ENCODE assay signal across 8 mouse cellular contexts in genomic region chr1:84934151-84934502, GRCm38 (mm10). TPM values are rescaled to one million over a fixed set of nuclear protein-coding genes. Genes with fewer than 3 reads are reported as not detected.
DNase-seq lines count a peak whose midpoint lies in the region; ATAC-seq and TF ChIP-seq lines count a peak whose summit lies in the region.

No protein-coding gene starts in this region.

- no peak for DNase-seq in cerebellum, adult 2 months
- no peak for DNase-seq in cerebellum, adult 11 months
- DNase-seq in lung, postnatal 0 days (ENCODE audit: low spot score) = no peak
- no peak for DNase-seq in lung, postnatal 14 days
- peak; percentile 39 for DNase-seq in hindlimb bud, embryonic 11.5 days (ENCODE audit: extremely low spot score, low read depth, low spot score)
- DNase-seq in natural killer cell, adult 2 months (ENCODE audit: low spot score in 2 of 2) = no peak
- DNase-seq in gastrocnemius, postnatal 4 days (ENCODE audit: low spot score in 2 of 2) = no peak

- peak overlapping the region; percentile 69 for H3K4me3 ChIP-seq in cerebellum, adult 2 months (replicated peaks; ENCODE audit: insufficient read depth, low read depth, low read length)
- H3K4me3 ChIP-seq in lung, postnatal 0 days (ENCODE audit: low read depth, low read length) = peak overlapping the region; percentile 34
- peak overlapping the region; percentile 54 for H3K4me3 ChIP-seq in neural tube, embryonic 12.5 days

- no peaks in the 10 kb centered on the region for H3K27me3 ChIP-seq in cerebellum, adult 2 months (ENCODE audit: control insufficient read depth, insufficient read depth, low read length)
- H3K27me3 ChIP-seq in lung, postnatal 0 days (replicated peaks; ENCODE audit: insufficient read depth, low read length) = 0 out of 2 replicates have a peak, but pooled peaks cover 11% of the 10 kb centered on the region
- H3K27me3 ChIP-seq in neural tube, embryonic 12.5 days (replicated peaks) = no peaks in the 10 kb centered on the region; the same call in 1 of the 2 replicates

- H3K9me3 ChIP-seq in lung, postnatal 0 days (ENCODE audit: low read length) = no peaks in the 10 kb centered on the region
- no peaks in the 10 kb centered on the region for H3K9me3 ChIP-seq in neural tube, embryonic 12.5 days

- no peak for TF ChIP-seq CTCF in cerebellum, adult 2 months (IDR thresholded peaks at IDR 0.05; ENCODE audit: borderline replicate concordance, insufficient read depth, low read depth, low read length)
- TF ChIP-seq CTCF in lung, postnatal 0 days (IDR thresholded peaks at IDR 0.05) = no peak

- no peak for ATAC-seq in lung, postnatal 0 days
- ATAC-seq in neural tube, embryonic 12.5 days (ENCODE audit: low FRiP score, low read depth) = peak; percentile 26

- 0% methylated on average over 12 of the region's 12 CpGs for WGBS in cerebellum, adult 2 months
- 3% methylated on average over 12 of the region's 12 CpGs for WGBS in lung, postnatal 0 days
- WGBS in neural tube, embryonic 12.5 days = under 1% methylated on average over 12 of the region's 12 CpGs

- peak overlapping the region; percentile 58 for H3K4me2 ChIP-seq in lung, postnatal 0 days (replicated peaks; ENCODE audit: low read depth, low read length)
- H3K4me2 ChIP-seq in neural tube, embryonic 12.5 days (replicated peaks) = peak overlapping the region; percentile 83

- TF ChIP-seq EP300 in lung, postnatal 0 days (IDR thresholded peaks at IDR 0.05) = no peak

- peaks cover 5% of the 10 kb centered on the region; the same call in 1 of the 2 replicates for H3K4me1 ChIP-seq in cerebellum, adult 2 months (ENCODE audit: control insufficient read depth, insufficient read depth, low read length)
- 0 out of 2 replicates have a peak, but pooled peaks cover 5% of the 10 kb centered on the region for H3K4me1 ChIP-seq in lung, postnatal 0 days (ENCODE audit: insufficient read depth, low read depth, low read length)
- no peaks in the 10 kb centered on the region for H3K4me1 ChIP-seq in neural tube, embryonic 12.5 days

- H3K27ac ChIP-seq in cerebellum, adult 2 months (ENCODE audit: insufficient read depth, low read length) = peak overlapping the region; percentile 43
- no peak overlapping the region for H3K27ac ChIP-seq in lung, postnatal 0 days (ENCODE audit: low read length)
- H3K27ac ChIP-seq in neural tube, embryonic 12.5 days = peak overlapping the region; percentile 77; the same call in 1 of the 2 replicates

- no peak for TF ChIP-seq POLR2A in cerebellum, adult 2 months (IDR thresholded peaks at IDR 0.05; ENCODE audit: borderline replicate concordance, insufficient read depth, low read length)

- H3K9ac ChIP-seq in lung, postnatal 0 days (replicated peaks; ENCODE audit: low read depth) = no peak overlapping the region
- H3K9ac ChIP-seq in neural tube, embryonic 12.5 days = peak overlapping the region; percentile 74

- H3K36me3 ChIP-seq in lung, postnatal 0 days (ENCODE audit: insufficient read depth, low read length) = no peaks in the 10 kb centered on the region
- H3K36me3 ChIP-seq in neural tube, embryonic 12.5 days = 0 out of 2 replicates have a peak, but pooled peaks cover 2% of the 10 kb centered on the region

RNA-seq across cellular contexts. Expression of gene Slc16a14, which starts 0.8 kb away (rescaled TPM):
- 4.9 and 5.0 TPM in 2 replicates for polyA plus RNA-seq in cerebellum, adult 2 months (2012; rRNA removed)
- polyA plus RNA-seq in lung, postnatal 0 days (2015; fragmentation: Nextera tagmentation; extraction: Ambion mirVana) = 0.04 TPM in 1 of 2 replicates, not detected in the other
- polyA plus RNA-seq in neural tube, embryonic 12.5 days (2016; fragmentation: Nextera tagmentation; extraction: Ambion mirVana) = 5.6 and 6.5 TPM in 2 replicates
- total RNA-seq in gastrocnemius, postnatal 4 days (2021) = under 1 TPM in 1 of 2 experiments, not detected in 1; 0.08 TPM
